Mouse (Mus musculus): ENCODE data around the gene Cttnbp2nl. TPM values are rescaled to one million over a fixed set of nuclear protein-coding genes. Genes with fewer than 3 reads are reported as not detected.

The Cttnbp2nl gene
- polyA plus RNA-seq, 1 experiment: 2.8 TPM

DNA sequence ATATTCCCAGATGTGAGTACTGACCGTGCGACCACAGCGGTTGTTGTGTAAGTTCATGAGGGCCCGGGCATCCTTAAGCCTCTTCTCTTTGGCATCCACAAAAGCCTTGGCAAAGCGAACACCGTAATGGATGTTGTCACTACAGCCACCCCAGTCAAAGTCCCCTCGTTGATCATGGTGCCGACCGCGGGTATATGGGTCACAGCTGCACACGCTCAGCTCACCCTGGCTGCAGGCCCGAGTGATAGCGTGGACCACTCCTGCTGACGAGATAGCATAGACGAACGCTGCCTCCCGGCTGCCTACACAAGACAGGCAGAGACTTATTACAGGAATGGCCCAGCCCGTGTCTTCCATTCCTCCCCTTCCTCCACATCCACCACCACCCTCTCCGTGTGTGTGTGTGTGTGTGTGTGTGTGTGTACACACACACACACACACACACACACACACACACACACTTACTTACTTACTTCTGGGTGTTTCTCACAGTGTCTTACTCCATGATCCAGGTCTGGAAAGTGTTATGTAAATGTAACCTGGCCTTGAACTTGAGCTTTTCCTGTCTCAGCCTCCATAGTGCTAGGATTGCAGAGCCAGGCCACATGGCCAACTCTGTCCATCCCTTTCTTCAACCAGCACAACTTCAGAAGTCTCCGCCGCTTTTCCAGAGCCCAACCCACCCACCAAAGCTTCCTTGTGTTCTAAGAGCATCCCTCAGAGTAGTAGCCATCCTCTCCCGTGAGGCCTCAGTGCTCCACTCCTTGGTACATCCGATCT, 99.9 kb downstream of the Cttnbp2nl start:
- 97% methylated on average over 22 of the region's 23 CpGs for WGBS
- H3K4me1 ChIP-seq (replicated peaks; ENCODE audit: control insufficient read depth, insufficient read depth, low read length): no peaks in the 10 kb centered on the region
- TF ChIP-seq POLR2A (IDR thresholded peaks at IDR 0.05; ENCODE audit: control insufficient read depth, extremely low read depth, insufficient read depth, low read length, poor library complexity) (no peak), CTCF (IDR thresholded peaks at IDR 0.05; ENCODE audit: borderline replicate concordance, control insufficient read depth, extremely low read depth, insufficient read depth, low read length, poor library complexity) (no peak)
- no peaks in the 10 kb centered on the region for H3K36me3 ChIP-seq (ENCODE audit: control insufficient read depth, insufficient read depth, low read length)
- no peaks in the 10 kb centered on the region for H3K27me3 ChIP-seq (ENCODE audit: control insufficient read depth, insufficient read depth, low read length)
- DNase-seq: no peak
- no peak overlapping the region for H3K4me3 ChIP-seq (ENCODE audit: control insufficient read depth, insufficient read depth, low read length)
- no peak overlapping the region for H3K27ac ChIP-seq (ENCODE audit: control insufficient read depth, insufficient read depth, low read length)

Other genes with a start within 250 kb of the Cttnbp2nl start
- gene Mov10, start 234.6 kb downstream of the Cttnbp2nl start, polyA plus RNA-seq (2012; rRNA removed): 23.9 and 29.8 TPM in 2 replicates
- gene St7l, start 189.1 kb downstream of the Cttnbp2nl start, polyA plus RNA-seq (2012; rRNA removed): 13.2 and 13.6 TPM in 2 replicates
- 77.9 and 85.7 TPM in 2 replicates for gene Capza1, start 188.6 kb downstream of the Cttnbp2nl start, polyA plus RNA-seq (2012; rRNA removed)
- gene Wnt2b, start 91.2 kb downstream of the Cttnbp2nl start, polyA plus RNA-seq (2012; rRNA removed): 0.89 and 1.2 TPM in 2 replicates
- gene 4930564D02Rik, start 13.7 kb upstream of the Cttnbp2nl start, polyA plus RNA-seq (2012; rRNA removed): not detected in 2 replicates